Mouse (Mus musculus) small intestine, adult 2 months (tissue): ENCODE results near the gene Kcnk16. TPM values are rescaled to one million over a fixed set of nuclear protein-coding genes. Genes with fewer than 3 reads are reported as not detected.

Experiments used
- H3K27ac ChIP-seq: fragments of 200-500 bp; 2 replicates; pipeline ENCODE4 v1.5.1; 2012; ENCODE audit warnings: low read depth, low read length, control low read depth, inconsistent platforms; ENCODE audit not compliant: insufficient read depth
- H3K27me3 ChIP-seq: fragments of 200-500 bp; 2 replicates; pipeline ENCODE4 v1.6.1; 2012; ENCODE audit warnings: mild to moderate bottlenecking, moderate library complexity, low read length, inconsistent platforms; ENCODE audit not compliant: control insufficient read depth, insufficient read depth
- H3K36me3 ChIP-seq: fragments of 200-500 bp; 2 replicates; pipeline ENCODE4 v1.6.1; 2012; ENCODE audit warnings: mild to moderate bottlenecking, low read length, control low read depth, inconsistent platforms; ENCODE audit not compliant: control insufficient read depth, insufficient read depth
- H3K4me1 ChIP-seq: fragments of 200-500 bp; 2 replicates; pipeline ENCODE4 v1.6.1; 2012; ENCODE audit warnings: low read length, inconsistent platforms, mixed read lengths; ENCODE audit not compliant: control insufficient read depth, insufficient read depth, insufficient read length
- H3K4me3 ChIP-seq: fragments of 200-500 bp; 2 replicates; pipeline ENCODE4 v1.5.1; 2012; ENCODE audit warnings: low read depth, mild to moderate bottlenecking, control low read depth, inconsistent platforms, low read length, moderate library complexity
- CTCF ChIP-seq: fragments of 200-500 bp; IDR thresholded peaks from 2 replicates; pipeline ENCODE4 v1.5.1; 2012; ENCODE audit warnings: low read depth, mild to moderate bottlenecking, control low read depth, inconsistent platforms, low read length, moderate library complexity, mixed read lengths; ENCODE audit not compliant: insufficient replicate concordance, insufficient read length; ENCODE audit errors: extremely low read depth
- POLR2A ChIP-seq: fragments of 200-500 bp; IDR thresholded peaks from 2 replicates; pipeline ENCODE4 v1.6.1; 2012; ENCODE audit warnings: low read depth, mild to moderate bottlenecking, control low read depth, inconsistent platforms, low read length, moderate library complexity
- WGBS: fragments of 180-500 bp; shearing (Covaris S2); methylation state at CpG from one replicate; pipeline ENCODE4 v1.1.7; 2018; 5-methylcytosine and 5-hydroxymethylcytosine counted together
- polyA plus RNA-seq: library from polyadenylated mRNA; depleted of rRNA; stranded (reverse); fragments of >200 nt; gene quantifications from 2 replicates; pipeline ENCODE4 v1.2.3, GENCODE M21; 2012

Kcnk16 gene
- polyA plus RNA-seq, 1 experiment: 0.71 TPM

DNA sequence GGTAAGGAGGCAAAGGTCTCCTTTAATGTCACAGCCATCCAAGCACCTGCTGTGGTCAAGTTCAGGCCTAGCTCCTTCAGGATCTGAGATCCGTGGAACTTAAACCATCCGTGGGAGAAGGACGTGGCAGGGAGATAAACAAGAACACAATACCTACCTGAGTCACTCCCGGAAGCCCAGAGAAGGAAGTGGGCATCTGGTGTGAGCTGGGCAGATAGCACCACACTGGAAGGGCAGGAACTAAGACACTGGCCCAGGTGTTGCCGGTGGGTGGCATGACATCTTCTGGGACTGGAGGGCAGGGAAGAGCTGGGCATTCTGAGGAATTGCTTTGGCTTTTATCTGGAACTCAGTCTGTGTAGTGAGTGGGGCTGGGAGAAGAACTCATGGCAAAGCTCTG lies 45.7 kb downstream of the Kcnk16 start:
- WGBS: 15% methylated on average over 5 of the region's 5 CpGs
- peaks cover 39% of the 10 kb centered on the region for H3K4me1 ChIP-seq
- TF ChIP-seq CTCF: no peak
- no peak for TF ChIP-seq POLR2A
- H3K27me3 ChIP-seq: no peaks in the 10 kb centered on the region
- peak overlapping the region; percentile 95 for H3K27ac ChIP-seq
- no peaks in the 10 kb centered on the region for H3K36me3 ChIP-seq
- H3K4me3 ChIP-seq: no peak overlapping the region

DNA sequence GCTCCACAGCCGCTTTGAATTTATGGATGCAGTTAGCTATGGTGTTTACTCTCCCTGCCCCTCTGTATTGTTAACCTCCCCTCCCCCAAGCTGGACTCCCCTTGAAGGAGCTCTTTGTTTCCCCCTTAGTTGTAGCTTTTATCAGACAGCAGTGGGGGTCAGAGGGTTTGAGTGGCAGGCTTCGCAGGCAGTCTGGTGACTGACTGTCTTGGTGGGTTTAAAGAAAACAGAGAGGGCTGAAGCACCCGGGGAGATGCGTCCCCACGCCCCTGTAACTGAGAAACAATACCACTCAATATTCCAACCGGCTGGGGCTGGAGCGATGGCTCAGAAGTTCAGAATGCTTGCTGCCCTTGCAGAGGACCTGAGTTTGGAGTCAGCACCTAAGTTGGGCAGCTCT lies 47.9 kb downstream of the Kcnk16 start:
- TF ChIP-seq POLR2A (no peak), CTCF (no peak)
- H3K27ac ChIP-seq: no peak overlapping the region
- WGBS: 77% methylated on average over 7 of the region's 7 CpGs
- H3K36me3 ChIP-seq: no peaks in the 10 kb centered on the region
- peaks cover 23% of the 10 kb centered on the region; the same call in 1 of the 2 replicates for H3K4me1 ChIP-seq
- no peaks in the 10 kb centered on the region for H3K27me3 ChIP-seq
- H3K4me3 ChIP-seq: no peak overlapping the region

DNA sequence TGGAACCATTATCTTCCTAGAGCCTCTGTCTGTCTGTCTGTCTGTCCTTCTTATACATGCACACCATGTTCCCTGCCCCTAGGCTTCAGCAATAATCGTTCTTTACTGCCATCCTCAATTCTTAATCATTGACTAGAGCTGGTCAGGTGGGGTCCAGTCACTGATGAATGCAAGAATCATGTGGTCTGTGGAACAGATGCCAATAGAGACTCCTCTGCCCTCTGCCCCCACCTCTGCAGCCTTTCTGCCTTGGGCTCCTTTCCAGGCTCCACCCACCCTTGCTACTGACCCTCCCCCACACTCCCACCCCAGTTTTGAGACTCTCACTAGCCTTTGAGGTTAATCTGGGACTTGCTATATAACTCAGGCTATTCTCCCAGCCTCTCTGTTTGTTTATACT lies 49.1 kb downstream of the Kcnk16 start:
- Histone ChIP-seq H3K4me1 (peaks cover 16% of the 10 kb centered on the region; the same call in 1 of the 2 replicates), H3K4me3 (no peak overlapping the region), H3K27me3 (no peaks in the 10 kb centered on the region), H3K36me3 (no peaks in the 10 kb centered on the region), H3K27ac (no peak overlapping the region)
- 21% methylated on average over 1 of the region's 1 CpGs for WGBS
- TF ChIP-seq CTCF (no peak), POLR2A (no peak)

DNA sequence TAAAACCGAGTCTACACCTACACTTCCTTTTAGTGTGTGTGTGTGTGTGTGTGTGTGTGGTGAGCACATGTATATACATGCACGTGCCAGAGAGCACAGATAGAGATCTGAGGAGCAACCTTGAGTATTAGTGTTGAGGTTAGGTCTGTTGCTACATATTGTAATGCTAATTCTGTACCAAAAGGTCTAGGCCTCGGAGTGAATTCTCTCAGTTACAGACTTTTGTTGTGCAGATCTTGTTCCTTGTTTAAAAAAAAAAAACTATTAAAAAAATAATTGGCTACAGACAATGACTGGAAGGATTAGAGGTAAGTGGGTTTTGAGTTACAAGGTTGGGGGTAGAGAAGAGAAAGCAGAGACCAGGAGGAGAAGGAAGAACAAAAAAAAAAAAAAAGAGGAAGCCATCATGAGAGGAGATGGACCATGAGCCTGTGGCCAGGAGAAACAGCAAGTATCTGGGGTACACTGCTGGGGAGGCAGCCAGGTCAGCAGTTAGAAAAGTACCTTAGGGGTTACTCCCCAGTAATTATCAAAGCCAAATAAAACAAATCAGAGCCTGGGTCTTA lies 51.6 kb downstream of the Kcnk16 start:
- Histone ChIP-seq H3K4me1 (peaks cover 10% of the 10 kb centered on the region; the same call in 1 of the 2 replicates), H3K36me3 (no peaks in the 10 kb centered on the region), H3K4me3 (no peak overlapping the region), H3K27ac (no peak overlapping the region), H3K27me3 (no peaks in the 10 kb centered on the region)
- 61% methylated on average over 3 of the region's 3 CpGs for WGBS
- TF ChIP-seq CTCF (no peak), POLR2A (no peak)

DNA sequence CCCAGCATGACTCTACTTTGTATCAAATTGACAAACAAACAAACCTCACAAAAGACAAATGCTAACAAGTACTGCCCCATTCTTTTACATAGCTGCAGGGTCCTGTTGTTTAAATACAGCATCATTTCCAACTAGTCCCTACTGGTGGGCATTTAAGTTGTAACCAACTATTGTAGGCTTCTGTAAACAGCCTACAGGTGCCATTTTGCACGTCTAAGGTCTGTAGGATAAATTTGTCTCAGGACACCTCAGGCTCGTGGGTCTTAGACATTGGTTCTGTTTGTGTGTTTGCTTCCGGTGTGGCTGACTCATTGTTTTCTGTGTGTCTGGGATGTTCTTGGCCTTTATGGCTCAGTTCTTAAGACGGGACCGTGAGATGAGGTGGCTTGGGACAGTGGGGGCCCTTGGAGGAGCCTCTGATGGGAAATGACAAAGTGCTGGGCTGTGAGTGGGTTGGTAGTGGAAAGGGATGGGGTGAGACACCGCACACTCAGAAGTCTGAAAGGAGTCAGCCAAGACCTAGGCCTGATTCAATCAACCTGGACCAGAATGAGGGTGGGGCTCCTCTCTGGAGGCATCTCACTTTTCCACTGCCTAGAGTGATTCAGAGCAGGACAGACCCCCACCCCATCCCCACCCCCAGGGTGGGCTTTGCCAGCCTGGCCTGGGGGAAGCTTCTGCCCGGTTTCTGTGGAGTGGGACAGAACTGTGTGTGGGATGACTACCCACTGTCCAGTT lies 52.3 kb downstream of the Kcnk16 start:
- peaks cover 10% of the 10 kb centered on the region; the same call in 1 of the 2 replicates for H3K4me1 ChIP-seq
- no peak overlapping the region for H3K4me3 ChIP-seq
- WGBS: 88% methylated on average over 7 of the region's 7 CpGs
- H3K36me3 ChIP-seq: no peaks in the 10 kb centered on the region
- H3K27me3 ChIP-seq: no peaks in the 10 kb centered on the region
- H3K27ac ChIP-seq: no peak overlapping the region
- no peak for TF ChIP-seq CTCF
- TF ChIP-seq POLR2A: no peak

DNA sequence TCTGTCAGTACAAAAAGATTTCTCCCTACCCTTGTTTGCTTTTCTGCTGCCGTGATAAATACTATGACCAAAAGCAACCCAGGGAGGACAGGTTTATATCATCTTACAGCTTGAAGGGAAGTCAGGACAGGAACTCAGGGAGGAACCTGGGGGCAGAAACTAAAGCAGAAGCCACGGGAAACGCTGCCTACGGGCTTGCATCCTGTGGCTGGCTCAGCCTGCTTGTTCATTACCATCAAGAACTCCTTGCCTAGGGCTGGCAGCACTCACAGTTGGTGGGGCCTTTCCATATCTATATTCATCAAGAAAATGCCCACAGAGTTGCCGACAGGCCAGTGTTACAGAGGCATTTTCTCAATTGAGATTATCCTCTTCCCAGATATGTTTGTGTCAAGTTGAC lies 53.2 kb downstream of the Kcnk16 start:
- H3K36me3 ChIP-seq: no peaks in the 10 kb centered on the region
- peaks cover 10% of the 10 kb centered on the region; the same call in 1 of the 2 replicates for H3K4me1 ChIP-seq
- no peak overlapping the region for H3K4me3 ChIP-seq
- WGBS: 56% methylated on average over 5 of the region's 5 CpGs
- no peaks in the 10 kb centered on the region for H3K27me3 ChIP-seq
- no peak for TF ChIP-seq POLR2A
- TF ChIP-seq CTCF: no peak
- no peak overlapping the region for H3K27ac ChIP-seq

DNA sequence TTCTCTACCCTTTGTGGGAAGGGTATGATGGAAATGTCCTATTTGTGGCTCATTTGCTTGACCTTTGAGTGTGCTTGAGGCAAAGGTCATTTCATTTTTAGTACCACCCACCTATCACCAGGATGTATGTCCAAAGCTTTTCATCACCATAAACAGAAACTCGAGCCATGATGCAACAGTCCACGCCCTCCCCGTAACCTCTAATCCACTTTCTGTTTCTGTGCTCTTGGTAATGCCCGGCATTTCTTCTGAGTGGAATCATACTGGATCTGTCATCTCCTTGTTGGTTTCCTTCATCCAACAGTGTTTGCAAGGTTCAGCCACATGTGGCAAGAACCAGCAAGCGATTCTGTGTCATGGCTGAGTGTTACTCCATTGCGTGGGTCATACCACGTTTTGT lies 54.9 kb downstream of the Kcnk16 start:
- Histone ChIP-seq H3K4me1 (peaks cover 10% of the 10 kb centered on the region; the same call in 1 of the 2 replicates), H3K36me3 (no peaks in the 10 kb centered on the region), H3K4me3 (no peak overlapping the region), H3K27me3 (no peaks in the 10 kb centered on the region), H3K27ac (peak overlapping the region; percentile 70; the same call in 1 of the 2 replicates)
- TF ChIP-seq CTCF (no peak), POLR2A (no peak)
- WGBS: 45% methylated on average over 7 of the region's 7 CpGs
